Mouse (Mus musculus): ENCODE data around the gene Kirrel3. TPM values are rescaled to one million over a fixed set of nuclear protein-coding genes. Genes with fewer than 3 reads are reported as not detected.
A peak's percentile ranks its signal among the peaks of the same experiment; 100 is the strongest.

Kirrel3 gene
- total RNA-seq, 2 experiments from 2014 or later, result 1.8 TPM

DNA sequence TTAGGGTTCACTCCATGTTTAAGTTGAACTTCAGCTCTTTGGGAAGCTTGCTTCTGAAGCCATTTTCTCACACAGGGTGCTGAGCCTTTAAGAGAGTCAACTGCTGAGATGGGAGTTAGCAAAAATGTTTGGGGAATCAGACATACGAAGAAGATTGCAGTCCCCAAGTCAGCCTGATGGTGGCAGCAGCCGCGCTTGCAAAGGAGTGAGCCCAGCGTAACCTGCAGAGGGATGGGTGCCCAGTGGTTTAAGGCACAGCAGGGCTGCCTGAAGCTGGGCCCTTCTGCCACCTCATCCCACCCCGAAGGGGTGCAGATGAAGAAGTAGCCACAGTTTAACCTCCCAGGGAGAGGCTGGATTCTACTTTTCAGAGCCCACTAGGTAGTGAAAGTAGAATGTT, 13.0 kb downstream of the Kirrel3 start:
- peak; percentile 26 to 57 for DNase-seq (ENCODE audit: low spot score in 2 of 2)

DNA sequence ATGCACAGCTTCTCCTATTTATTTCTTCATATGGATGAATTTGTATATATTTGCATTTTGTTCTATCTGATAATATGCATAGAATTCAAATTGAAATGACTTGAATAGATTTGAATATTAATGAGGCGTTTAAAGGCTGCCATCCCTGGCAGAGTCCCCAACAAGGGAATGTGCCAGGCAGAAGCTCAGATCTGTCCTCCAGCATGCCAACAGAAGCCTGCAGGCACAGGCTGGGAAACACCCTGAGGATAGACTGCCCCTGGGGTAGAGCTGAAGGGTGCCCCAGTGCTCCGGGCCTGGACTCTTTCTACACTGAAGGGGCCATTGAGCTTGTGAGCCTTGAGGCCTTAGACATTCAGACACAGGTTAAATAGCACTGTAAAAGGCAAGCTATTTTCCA, 21.5 kb downstream of the Kirrel3 start:
- DNase-seq (ENCODE audit: low spot score in 2 of 2), result no peak

DNA sequence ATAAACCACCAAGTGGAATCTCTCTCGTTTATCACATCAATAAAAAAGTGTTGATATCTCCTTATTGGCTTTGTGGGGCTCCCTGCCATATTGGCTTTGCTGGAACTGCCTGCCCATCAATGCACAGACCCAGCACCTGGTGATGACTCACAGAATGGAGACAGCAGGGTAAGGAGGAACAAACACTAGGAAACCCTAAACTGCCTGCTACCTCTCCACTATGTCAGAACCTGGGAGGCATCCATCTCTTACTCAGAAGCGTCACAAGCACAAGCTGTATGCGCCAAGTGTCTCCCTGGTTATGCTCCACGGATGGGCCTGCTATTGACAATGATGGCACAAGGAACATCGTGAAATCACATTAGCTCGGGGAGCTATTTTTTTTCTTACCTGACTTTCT, 33.2 kb downstream of the Kirrel3 start:
- no peak for DNase-seq (ENCODE audit: low spot score in 2 of 2)

DNA sequence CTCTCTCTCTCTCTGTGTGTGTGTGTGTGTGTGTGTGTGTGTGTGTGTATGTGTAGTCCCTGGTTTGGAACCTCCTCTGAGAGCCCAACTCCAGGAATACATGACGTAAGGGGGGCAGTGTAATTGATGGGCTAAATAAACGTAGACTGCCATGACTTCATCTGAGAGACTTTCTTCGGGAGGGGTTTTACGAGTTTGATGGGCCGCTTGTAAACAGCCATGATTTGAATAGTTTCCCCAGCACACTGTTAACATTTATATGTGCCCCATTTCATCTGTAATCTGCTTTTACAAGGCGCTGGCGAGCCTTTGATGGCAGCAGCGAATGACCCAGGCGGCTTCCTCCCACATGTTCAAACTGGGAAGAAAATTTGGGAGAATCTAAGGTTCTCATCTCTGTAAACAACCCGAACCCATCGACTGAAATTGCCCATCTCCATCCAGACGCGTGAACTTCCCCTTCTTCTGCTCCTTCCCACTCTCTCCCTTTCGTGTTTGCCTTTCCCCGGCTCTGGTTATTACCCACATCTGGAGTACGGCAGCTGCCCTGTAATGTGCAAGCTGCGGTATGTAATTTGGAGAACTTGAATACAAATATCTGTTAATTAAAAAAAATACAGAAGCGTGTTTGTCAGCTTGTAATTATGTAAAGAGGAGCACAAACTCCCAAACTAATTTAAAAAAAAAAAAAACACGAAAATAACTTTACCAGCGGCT, 34.7 kb downstream of the Kirrel3 start:
- no peak for DNase-seq (ENCODE audit: low spot score in 2 of 2)

DNA sequence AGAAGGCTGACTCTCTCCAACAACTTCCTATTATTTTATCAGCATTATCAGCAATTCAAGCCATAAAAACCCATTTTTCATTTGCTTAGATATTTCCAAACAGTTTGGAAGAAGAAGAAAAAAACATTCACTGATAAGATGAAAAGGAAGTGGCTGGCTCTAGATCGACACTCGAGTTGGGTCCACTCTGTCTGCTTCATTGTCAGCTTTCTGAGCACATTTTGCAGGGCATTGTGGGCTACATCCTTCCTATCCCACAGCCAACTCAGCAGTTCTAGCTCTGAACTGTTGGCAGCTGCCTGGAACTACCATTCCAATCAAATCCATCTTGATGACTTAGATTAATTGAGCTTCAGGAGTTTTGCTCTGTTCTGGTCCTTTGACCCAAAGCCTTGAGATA, 40.0 kb downstream of the Kirrel3 start:
- DNase-seq (ENCODE audit: low spot score in 2 of 2), result no peak

DNA sequence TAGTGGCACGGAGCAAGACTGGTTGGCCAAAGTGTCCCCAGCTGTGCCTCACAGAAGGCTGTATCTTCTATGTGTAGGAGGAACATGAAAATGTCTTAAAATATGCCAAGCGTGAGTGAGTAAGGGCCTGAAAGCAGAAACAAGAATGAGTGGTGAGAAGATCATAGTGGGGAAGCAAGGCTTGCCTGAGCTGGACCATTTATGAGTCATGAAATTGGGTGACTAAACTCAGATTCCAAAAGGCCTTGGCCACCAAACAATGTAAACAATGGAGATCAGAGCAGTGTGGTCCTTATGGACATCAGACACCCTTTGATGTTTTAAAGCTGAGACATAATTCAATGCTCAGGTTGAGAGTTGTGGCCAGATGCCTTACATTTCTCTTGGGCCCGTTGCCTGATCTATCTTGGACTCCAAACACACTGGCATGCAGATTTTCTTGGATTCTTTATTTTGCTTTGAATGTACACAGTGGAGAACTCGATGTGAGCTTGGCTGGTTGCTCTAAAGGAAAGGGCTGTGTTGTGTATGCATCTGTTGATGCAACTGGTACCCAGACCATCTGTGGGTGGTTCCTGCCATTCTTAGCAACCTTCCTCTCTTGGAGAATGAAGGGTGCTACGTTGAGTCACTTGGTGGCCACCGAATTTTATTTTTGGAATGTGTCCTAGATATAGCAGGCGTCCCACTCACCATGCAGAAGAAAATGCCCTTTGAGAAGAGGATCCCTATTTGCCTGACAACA, 53.1 kb downstream of the Kirrel3 start:
- no peak for DNase-seq (ENCODE audit: low spot score in 2 of 2)

DNA sequence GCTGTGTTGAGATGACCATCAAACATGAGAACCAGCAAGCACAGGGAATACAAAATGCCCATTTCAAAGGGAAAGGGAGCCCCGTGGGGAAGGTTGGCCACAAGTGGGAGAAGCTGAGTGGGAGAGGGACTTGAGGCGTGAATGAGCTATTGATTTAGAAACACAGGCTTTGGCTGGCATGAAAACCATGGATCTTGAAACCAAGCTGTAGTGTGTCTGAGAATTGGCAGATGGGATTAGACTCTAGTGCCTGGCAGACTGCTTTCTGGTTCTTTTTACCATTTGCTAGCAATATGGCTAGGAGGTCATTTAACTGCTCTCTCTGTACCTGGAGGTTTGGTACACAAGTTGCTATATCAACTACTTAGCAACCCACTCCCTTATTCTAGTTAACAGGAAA, 56.2 kb downstream of the Kirrel3 start:
- DNase-seq (ENCODE audit: low spot score in 2 of 2), result no peak

DNA sequence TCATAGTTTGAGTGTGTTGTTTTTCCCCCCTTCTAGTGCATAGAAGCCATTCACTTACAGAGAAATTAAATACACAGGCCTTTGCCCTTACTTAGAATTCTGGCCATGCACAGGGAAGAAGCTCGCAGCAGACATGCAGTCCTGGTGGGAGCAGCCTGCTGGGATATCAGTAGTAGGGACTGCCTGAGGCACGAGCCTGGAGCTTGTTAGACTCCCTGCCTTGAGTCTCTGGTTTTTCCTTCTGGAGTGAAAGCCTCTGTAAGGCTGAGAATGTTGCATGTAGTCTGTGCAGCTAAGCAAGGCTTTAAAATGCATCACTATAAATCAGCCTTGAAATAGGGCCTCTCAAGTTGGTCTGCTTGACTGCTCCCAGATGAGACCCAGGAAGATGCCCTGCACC, 70.0 kb downstream of the Kirrel3 start:
- no peak for DNase-seq (ENCODE audit: low spot score in 2 of 2)

DNA sequence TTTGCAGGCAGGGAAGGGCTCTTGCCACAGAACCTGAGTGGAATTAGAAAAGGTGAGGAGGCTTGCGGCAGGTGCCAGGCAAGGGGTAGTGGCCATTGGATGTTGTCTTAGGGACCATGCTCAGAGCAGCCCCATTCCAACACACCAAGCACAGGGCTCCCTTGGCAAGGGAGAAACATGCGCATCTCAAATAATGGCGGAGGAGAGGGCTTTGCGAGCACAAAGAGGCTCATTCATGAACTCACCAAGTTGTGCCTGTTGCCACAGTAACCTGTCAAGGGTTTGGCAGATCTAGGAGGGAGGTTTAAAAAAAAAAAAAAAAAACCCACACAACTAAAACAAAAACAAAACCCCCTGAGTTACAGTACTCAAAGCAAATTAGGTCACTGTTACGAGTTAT, 72.2 kb downstream of the Kirrel3 start:
- DNase-seq (ENCODE audit: low spot score in 2 of 2), result no peak

DNA sequence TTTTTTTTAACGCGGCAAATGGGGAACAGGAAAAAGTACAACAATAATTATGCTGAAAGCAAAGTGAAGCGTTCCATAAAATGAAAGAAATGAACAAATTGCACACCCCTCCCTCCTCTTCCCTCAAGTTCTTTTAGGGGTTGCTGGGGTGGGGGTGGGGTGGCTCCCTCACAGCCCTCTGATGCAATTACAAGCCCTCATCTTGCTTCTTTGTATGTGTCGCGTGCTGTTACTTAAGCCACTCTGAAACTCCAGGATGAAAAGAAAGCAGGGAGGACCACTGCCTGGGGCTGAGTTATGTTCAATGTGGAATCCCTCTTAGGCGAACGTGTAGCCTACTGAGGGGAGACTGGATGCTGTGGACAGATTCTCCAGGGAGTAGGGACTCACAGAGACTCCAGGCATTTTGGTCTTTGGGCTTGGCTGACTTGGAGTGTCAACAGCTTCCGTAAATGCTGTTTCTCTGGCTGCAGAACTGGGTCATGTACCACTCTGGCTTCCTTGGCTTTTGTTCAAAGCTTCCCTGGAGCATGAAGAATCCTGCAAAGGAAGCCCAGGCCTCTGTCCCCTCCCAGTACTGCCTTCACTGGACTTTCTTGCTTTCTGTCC, 72.7 kb downstream of the Kirrel3 start:
- no peak for DNase-seq (ENCODE audit: low spot score in 2 of 2)

DNA sequence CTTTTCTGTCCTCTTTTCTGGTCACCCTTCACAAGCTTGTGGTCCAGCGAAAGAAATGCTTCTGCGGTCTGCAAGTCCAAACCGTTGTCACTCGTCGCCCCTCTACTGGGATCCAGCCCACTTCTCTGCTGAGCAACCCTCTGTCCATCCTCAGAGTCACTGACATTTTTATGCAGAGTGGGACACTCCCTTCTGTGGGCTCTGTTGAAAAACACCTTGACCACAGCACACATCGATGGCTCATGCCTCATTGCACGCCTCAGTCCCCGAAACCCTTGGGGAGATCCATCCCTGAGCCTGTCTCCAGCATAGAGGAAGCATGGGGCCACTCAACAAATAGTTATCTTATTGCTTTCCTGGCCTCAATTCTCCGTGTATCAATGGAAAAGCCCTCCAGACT, 73.4 kb downstream of the Kirrel3 start:
- no peak for DNase-seq (ENCODE audit: low spot score in 2 of 2)

DNA sequence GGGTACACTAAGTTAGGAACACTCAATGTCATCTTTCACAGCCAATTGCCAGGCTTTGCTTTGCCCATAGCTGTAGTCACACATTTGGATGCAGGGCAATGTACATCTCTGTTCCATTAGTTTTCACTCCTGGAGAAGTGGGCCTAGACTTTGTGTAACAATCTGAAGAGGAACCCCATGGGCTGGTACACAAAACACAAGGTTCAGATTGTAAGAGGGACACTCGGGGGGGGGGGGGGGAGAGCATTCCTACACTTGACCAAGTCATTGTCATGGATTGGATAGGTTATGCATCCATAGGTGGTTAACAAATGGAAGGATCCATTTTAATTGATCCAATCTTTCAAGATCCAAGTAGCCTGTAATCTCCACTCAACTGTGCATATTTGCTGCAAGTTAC, 75.6 kb downstream of the Kirrel3 start:
- DNase-seq (ENCODE audit: low spot score in 2 of 2), result no peak

DNA sequence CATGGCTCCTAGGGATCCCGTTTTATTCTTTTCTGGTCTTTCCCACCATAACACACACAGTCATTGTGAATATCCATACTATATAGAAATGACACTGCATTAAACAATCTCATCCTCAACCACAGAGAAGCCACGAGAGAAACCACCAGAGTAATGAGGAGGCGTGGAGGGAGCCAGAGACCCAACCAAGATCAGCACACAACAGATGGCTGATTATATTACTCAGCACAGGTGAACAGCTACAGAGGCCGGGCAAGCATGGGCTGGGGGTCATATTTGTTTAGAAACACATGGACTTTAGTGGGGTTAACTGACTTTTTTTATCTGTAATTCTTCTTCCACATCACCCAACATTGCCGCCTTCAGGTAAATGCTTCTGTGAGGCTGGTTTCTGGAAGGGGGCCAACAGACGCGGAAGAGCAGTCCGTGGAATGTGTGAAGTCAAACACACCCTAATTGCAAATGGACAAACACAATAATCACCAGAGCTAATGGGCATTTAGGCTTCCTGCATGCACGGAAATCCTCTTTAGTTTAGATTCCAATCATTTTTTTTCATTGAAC, 76.8 kb downstream of the Kirrel3 start:
- no peak for DNase-seq (ENCODE audit: low spot score in 2 of 2)

DNA sequence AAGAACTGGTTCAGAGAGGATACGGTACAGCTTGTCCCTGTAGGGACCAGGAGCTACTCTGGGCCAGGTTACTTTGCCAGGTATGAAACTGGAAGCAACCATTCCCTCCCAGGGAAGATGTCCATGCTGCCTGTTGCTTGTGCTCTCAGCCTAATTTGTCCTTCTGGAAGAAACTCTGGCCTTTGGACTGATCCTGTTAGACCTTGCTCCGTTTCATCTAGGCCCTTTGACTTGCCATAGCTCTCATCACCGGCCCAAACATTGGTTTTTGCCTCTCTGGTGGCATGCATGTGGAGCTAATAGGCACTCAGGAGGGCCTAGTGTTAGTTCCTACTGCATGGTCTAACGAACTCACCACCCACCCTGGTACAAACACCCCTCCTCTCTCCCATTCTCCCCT, 88.2 kb downstream of the Kirrel3 start:
- DNase-seq (ENCODE audit: low spot score in 2 of 2), result no peak

DNA sequence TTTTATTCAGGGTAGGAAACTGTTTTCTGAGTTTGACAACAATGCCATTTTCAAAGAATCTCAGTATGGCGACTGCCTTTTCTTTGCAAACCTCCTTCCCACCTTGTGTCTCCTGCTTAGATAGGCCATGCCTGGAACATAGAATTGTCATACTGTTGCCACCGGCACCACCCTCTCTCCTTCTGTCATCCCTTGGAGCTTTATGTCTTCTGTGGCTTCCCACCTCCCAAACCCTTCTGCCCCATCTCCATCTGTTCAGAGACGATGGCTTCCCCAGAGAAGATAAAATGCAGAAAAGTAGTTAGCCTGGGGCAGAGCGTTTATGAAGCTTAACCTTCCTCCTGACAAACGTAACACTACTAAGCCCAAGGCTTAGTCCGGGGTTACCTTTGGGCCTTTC, 88.9 kb downstream of the Kirrel3 start:
- DNase-seq (ENCODE audit: low spot score in 2 of 2), result no peak

DNA sequence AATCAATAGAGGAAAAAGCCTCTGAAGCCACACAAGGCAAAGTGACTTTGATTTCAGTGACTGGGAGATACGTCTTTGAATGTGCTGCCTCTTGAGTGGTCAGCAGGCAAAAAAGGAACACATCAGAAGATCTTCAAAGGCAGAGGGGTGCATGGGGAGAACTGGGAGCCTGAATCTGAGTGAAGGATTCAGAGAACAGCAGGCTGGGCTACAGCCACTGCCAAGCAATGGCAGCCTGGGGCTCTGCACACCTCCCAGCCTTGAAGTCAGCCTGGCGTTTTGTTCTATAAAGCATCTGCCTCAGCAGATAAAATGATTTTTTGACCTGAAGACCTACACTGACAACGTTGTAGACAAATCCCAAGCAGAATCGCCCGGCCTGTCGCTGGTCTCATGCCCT, 93.5 kb downstream of the Kirrel3 start:
- DNase-seq (ENCODE audit: low spot score in 2 of 2), result no peak

DNA sequence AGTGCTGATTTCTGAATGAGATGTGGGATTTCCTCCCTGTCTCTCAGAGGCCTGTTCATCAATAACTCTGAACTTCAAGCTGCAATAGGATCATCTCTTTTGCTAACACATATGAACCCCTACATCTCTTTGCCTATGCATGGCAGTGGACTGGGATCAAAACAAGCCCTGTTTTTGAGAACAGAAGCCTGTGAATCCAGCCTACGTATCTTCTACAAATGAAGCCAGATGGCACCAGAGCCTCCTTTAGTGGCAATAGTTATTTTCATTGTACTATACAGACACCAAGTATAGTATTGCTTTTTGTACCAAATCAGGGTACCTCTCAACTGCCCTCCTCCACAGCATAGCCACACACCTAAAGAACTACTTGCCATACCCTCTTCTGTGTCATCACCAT, 94.4 kb downstream of the Kirrel3 start:
- no peak for DNase-seq (ENCODE audit: low spot score in 2 of 2)

DNA sequence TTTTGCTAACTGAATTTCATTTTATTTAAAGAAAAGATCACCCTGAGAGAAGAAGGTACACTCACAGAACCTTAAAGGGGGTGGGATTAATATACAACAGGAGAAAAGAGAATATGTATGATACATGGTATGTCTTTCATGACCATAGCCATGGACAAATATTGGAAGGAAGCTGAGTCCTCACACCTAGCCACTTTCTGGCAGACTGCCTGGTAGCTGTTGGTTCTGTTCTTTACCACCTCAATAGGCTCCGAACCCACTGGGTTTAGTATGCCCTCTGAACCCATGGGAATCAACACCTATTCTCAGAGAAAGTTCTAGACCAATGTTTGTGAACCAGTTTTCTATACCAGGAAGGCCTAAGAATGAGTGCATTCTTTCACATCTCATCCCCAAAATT, 96.8 kb downstream of the Kirrel3 start:
- no peak for DNase-seq (ENCODE audit: low spot score in 2 of 2)

DNA sequence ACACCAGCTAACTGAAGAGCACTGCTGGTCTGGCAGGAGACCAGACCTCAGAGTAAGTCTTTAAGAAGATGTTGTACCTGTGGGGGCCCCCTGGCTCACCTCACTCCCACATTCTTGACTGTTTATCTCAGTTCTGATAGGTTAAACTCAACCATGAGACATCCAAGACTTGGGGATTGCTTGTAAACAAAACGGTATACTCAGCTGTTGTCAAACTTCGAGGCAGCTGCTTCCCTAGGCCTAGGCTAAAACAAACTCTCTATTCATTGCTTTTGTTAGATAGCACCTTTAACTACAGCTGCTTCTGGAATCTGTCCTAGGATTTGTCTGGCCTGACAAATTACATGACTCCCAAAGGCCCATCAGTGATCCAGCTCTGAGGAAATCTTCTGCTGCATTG, 99.8 kb downstream of the Kirrel3 start:
- DNase-seq (ENCODE audit: low spot score in 2 of 2), result no peak

DNA sequence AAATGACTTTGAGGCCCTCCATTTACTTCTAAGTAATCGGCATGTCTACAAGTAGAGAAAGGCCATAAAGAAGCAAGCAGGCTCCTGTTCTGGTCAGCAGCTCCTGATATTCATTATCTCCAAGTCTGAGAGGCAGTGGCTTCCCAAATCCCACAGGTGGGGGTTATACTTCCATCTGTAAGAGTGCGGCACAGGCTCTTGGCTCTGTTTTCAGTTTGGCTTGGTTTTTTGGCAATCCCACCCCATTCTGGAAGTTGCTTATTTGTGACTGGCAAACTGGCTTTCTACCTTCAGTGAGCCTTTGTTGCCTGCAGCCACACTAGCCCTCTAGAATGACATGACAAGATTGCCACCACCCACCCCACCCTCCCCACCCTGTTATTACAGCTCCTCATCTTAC, 100.4 kb downstream of the Kirrel3 start:
- no peak for DNase-seq (ENCODE audit: low spot score in 2 of 2)

DNA sequence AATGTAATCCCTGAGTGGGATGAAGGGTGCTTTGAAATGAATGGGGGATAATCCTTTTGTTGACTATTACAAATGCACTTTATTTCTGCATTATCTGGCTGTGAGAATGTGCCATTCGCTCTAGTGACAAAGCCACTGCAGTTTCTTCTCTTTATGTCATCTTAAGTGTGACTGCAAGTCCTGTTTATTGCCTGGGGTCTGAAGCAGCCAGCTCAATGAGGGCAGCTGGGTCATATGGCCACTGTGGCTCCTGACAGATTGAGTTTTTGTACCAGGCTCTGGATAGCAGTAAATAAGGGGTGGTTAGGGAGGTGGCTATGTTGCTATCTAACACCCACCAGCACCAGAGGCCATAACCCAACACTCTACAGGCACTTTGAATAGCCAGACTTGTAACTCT, 104.1 kb downstream of the Kirrel3 start:
- DNase-seq (ENCODE audit: low spot score in 2 of 2), result no peak

DNA sequence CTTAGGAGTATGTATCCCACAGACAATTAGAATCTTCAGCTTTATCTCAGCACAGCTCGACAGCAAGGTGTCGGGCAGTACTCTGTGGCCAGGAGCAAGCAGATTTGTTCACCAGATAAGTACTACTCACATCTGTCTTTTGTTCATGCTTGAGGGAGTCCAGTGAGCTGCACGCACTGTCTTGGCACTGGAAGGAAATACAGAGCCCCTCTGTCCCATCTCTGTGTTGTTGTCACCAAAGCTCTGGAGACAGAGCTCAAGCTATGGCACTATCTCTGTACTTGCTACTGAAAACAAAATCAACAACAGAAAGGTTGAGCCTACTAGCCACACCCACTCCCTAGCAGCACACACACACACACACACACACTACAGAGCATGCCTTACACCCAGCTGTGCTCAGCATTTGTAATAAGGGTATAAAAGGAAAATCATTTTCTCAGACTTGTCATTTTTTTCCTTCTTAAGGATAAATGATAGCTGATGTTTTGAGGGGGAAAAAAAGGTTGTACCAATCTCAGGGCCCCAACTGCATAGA, 106.4 kb downstream of the Kirrel3 start:
- no peak for DNase-seq (ENCODE audit: low spot score in 2 of 2)
